Mouse (Mus musculus): ENCODE data around the gene Gm12117.

Gm12117 gene

GRCm38 (mm10) chr11:33276637-33277036, at the start of gene Gm12117:
TSS of gene Gm12117 (minus strand) at chr11:33276737.
- no peak for DNase-seq

- no peak for DNase-seq
Observed at GRCm38 (mm10) chr11:33319006-33319611, 42.6 kb upstream of the Gm12117 start.

GRCm38 (mm10) chr11:33309566-33309965, 33.0 kb upstream of the Gm12117 start:
- no peak for DNase-seq

- DNase-seq: no peak
Observed at GRCm38 (mm10) chr11:33300859-33301258, 24.3 kb upstream of the Gm12117 start.

- DNase-seq: no peak
Observed at GRCm38 (mm10) chr11:33299371-33299770, 22.8 kb upstream of the Gm12117 start.

GRCm38 (mm10) chr11:33297121-33297520, 20.6 kb upstream of the Gm12117 start:
- no peak for DNase-seq

GRCm38 (mm10) chr11:33295422-33295821, 18.9 kb upstream of the Gm12117 start:
- DNase-seq: peak; percentile 24

- DNase-seq: no peak
Observed at GRCm38 (mm10) chr11:33294063-33294462, 17.5 kb upstream of the Gm12117 start.

- DNase-seq: no peak
Observed at GRCm38 (mm10) chr11:33278571-33278970, 2.0 kb upstream of the Gm12117 start.

GRCm38 (mm10) chr11:33274816-33275215, 1.7 kb downstream of the Gm12117 start:
- DNase-seq: no peak

GRCm38 (mm10) chr11:33274294-33274693, 2.2 kb downstream of the Gm12117 start:
- DNase-seq: no peak

- no peak for DNase-seq
Observed at GRCm38 (mm10) chr11:33240295-33240694, 36.2 kb downstream of the Gm12117 start.

- DNase-seq: no peak
Observed at GRCm38 (mm10) chr11:33234134-33234533, 42.4 kb downstream of the Gm12117 start.

- no peak for DNase-seq
Observed at GRCm38 (mm10) chr11:33232056-33232455, 44.5 kb downstream of the Gm12117 start.

- DNase-seq: no peak
Observed at GRCm38 (mm10) chr11:33228186-33228585, 48.4 kb downstream of the Gm12117 start.

- no peak for DNase-seq
Observed at GRCm38 (mm10) chr11:33226516-33226915, 50.0 kb downstream of the Gm12117 start.
